Mouse (Mus musculus): ENCODE data around the gene Cd6. TPM values are rescaled to one million over a fixed set of nuclear protein-coding genes. Genes with fewer than 3 reads are reported as not detected.

The Cd6 gene
- total and polyA plus RNA-seq, 2 experiments from 2014 or later: not detected

- Histone ChIP-seq H3K36me3 (replicated peaks; ENCODE audit: control insufficient read depth, insufficient read depth, low read length) (no peaks in the 10 kb centered on the region), H3K9me3 (replicated peaks; ENCODE audit: control insufficient read depth, low read length) (no peaks in the 10 kb centered on the region), H3K27me3 (ENCODE audit: control insufficient read depth, insufficient read depth, low read length) (no peaks in the 10 kb centered on the region), H3K4me3 (ENCODE audit: low read depth, low read length) (no peak overlapping the region), H3K4me2 (ENCODE audit: low read depth, low read length) (no peak overlapping the region), H3K27ac (ENCODE audit: low read depth) (no peak overlapping the region), H3K9ac (replicated peaks; ENCODE audit: low read depth, low read length) (no peak overlapping the region), H3K4me1 (ENCODE audit: control insufficient read depth, insufficient read depth) (no peaks in the 10 kb centered on the region; the same call in 1 of the 2 replicates)
- WGBS: 90% methylated on average over 6 of the region's 6 CpGs
- DNase-seq (ENCODE audit: low spot score): no peak
- no peak for ATAC-seq (ENCODE audit: insufficient read depth, low read depth)
- TF ChIP-seq EP300 (IDR thresholded peaks at IDR 0.05; ENCODE audit: low read depth): no peak
- TF ChIP-seq CTCF (IDR thresholded peaks at IDR 0.05; ENCODE audit: low read depth): no peak
These were observed 77.8 kb downstream of the Cd6 start for GRCm38 (mm10) chr19:10752106-10752505.

GRCm38 (mm10) chr19:10751607-10752006 is 78.3 kb downstream of the Cd6 start:
- DNase-seq (ENCODE audit: low spot score) (no peak), ATAC-seq (ENCODE audit: insufficient read depth, low read depth) (no peak)
- H3K27ac ChIP-seq (ENCODE audit: low read depth): no peak overlapping the region
- H3K27me3 ChIP-seq (ENCODE audit: control insufficient read depth, insufficient read depth, low read length): no peaks in the 10 kb centered on the region
- H3K9ac ChIP-seq (replicated peaks; ENCODE audit: low read depth, low read length): no peak overlapping the region
- no peaks in the 10 kb centered on the region for H3K4me1 ChIP-seq (ENCODE audit: control insufficient read depth, insufficient read depth)
- no peak overlapping the region for H3K4me3 ChIP-seq (ENCODE audit: low read depth, low read length)
- no peaks in the 10 kb centered on the region for H3K36me3 ChIP-seq (replicated peaks; ENCODE audit: control insufficient read depth, insufficient read depth, low read length)
- WGBS: 89% methylated on average over 1 of the region's 1 CpGs
- no peak overlapping the region for H3K4me2 ChIP-seq (ENCODE audit: low read depth, low read length)
- TF ChIP-seq CTCF (IDR thresholded peaks at IDR 0.05; ENCODE audit: low read depth) (no peak), EP300 (IDR thresholded peaks at IDR 0.05; ENCODE audit: low read depth) (no peak)
- H3K9me3 ChIP-seq (replicated peaks; ENCODE audit: control insufficient read depth, low read length): no peaks in the 10 kb centered on the region

DNA sequence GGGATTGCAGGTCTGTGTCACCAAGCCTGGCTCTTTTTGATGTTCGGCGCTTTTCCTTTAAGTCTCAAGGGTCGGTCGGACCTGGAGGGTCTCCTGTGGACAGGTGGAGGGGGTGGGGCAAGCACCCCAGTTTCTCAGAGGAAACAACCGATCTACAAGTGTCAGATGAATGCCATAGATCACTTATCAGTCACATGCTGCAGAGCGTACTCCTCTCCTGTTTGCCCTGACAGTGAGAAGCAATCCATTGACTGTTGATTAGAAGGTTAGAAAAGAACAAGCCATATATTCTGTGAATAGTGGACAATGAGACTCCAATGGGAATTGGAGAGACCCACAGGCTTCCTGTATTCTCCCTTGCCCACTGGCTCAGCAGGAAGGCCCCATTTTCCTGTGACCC is 79.7 kb downstream of the Cd6 start:
- no peaks in the 10 kb centered on the region for H3K36me3 ChIP-seq (replicated peaks; ENCODE audit: control insufficient read depth, insufficient read depth, low read length)
- DNase-seq (ENCODE audit: low spot score) (no peak), ATAC-seq (ENCODE audit: insufficient read depth, low read depth) (no peak)
- no peaks in the 10 kb centered on the region for H3K27me3 ChIP-seq (ENCODE audit: control insufficient read depth, insufficient read depth, low read length)
- no peak overlapping the region for H3K27ac ChIP-seq (ENCODE audit: low read depth)
- no peak overlapping the region for H3K4me2 ChIP-seq (ENCODE audit: low read depth, low read length)
- no peaks in the 10 kb centered on the region for H3K9me3 ChIP-seq (replicated peaks; ENCODE audit: control insufficient read depth, low read length)
- WGBS: 80% methylated on average over 6 of the region's 6 CpGs
- H3K9ac ChIP-seq (replicated peaks; ENCODE audit: low read depth, low read length): no peak overlapping the region
- no peak for TF ChIP-seq EP300 (IDR thresholded peaks at IDR 0.05; ENCODE audit: low read depth)
- TF ChIP-seq CTCF (IDR thresholded peaks at IDR 0.05; ENCODE audit: low read depth): no peak
- H3K4me1 ChIP-seq (ENCODE audit: control insufficient read depth, insufficient read depth): no peaks in the 10 kb centered on the region
- H3K4me3 ChIP-seq (ENCODE audit: low read depth, low read length): no peak overlapping the region

- Histone ChIP-seq H3K9ac (replicated peaks; ENCODE audit: low read depth, low read length) (no peak overlapping the region), H3K4me2 (ENCODE audit: low read depth, low read length) (no peak overlapping the region), H3K9me3 (replicated peaks; ENCODE audit: control insufficient read depth, low read length) (no peaks in the 10 kb centered on the region), H3K27ac (ENCODE audit: low read depth) (no peak overlapping the region), H3K27me3 (ENCODE audit: control insufficient read depth, insufficient read depth, low read length) (no peaks in the 10 kb centered on the region), H3K4me1 (ENCODE audit: control insufficient read depth, insufficient read depth) (no peaks in the 10 kb centered on the region), H3K36me3 (replicated peaks; ENCODE audit: control insufficient read depth, insufficient read depth, low read length) (no peaks in the 10 kb centered on the region), H3K4me3 (ENCODE audit: low read depth, low read length) (no peak overlapping the region)
- ATAC-seq (ENCODE audit: insufficient read depth, low read depth) (no peak), DNase-seq (ENCODE audit: low spot score) (no peak)
- 80% methylated on average over 6 of the region's 6 CpGs for WGBS
- TF ChIP-seq EP300 (IDR thresholded peaks at IDR 0.05; ENCODE audit: low read depth) (no peak), CTCF (IDR thresholded peaks at IDR 0.05; ENCODE audit: low read depth) (no peak)
These were observed 80.6 kb downstream of the Cd6 start for GRCm38 (mm10) chr19:10749295-10749694.

DNA sequence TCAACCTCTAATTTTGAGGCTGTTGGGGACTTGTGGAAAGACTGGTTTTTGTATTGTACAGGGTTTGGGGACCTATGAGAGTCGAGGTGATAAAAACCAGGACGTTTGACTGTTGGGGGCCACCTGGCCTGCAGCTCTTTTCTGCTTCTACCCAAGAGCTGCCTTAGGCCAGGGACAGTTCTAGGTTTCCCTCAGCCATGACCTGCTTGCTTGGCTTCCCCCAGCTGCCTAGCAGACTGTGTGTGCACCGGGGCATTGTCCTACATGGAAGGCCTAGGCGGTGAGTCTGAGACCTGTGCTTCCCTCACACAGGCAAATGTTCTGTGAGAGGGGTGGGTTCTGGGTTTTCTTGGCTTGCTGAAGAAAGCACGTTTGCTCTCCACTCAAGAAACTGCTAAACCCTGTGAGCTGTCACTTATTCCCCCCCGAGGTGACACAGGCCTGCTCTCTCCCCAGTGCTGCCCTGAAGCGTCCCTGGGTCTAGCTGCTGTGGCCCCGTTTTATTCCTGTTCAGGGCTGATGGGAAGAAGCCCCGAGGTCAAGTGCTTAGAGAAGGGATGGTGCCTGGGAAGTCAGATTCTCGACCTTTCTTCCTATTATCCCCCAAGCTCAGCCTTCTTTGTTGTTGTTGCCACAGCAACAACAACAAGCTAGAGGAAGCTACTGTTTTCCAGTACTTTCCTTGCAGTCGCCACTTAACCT is 81.3 kb downstream of the Cd6 start:
- Histone ChIP-seq H3K9ac (replicated peaks; ENCODE audit: low read depth, low read length) (no peak overlapping the region), H3K4me1 (ENCODE audit: control insufficient read depth, insufficient read depth) (no peaks in the 10 kb centered on the region), H3K36me3 (replicated peaks; ENCODE audit: control insufficient read depth, insufficient read depth, low read length) (no peaks in the 10 kb centered on the region), H3K4me2 (ENCODE audit: low read depth, low read length) (no peak overlapping the region), H3K27ac (ENCODE audit: low read depth) (no peak overlapping the region), H3K4me3 (ENCODE audit: low read depth, low read length) (no peak overlapping the region), H3K9me3 (replicated peaks; ENCODE audit: control insufficient read depth, low read length) (no peaks in the 10 kb centered on the region), H3K27me3 (ENCODE audit: control insufficient read depth, insufficient read depth, low read length) (no peaks in the 10 kb centered on the region)
- no peak for ATAC-seq (ENCODE audit: insufficient read depth, low read depth)
- whole genome bisulfite sequencing: 57% methylated on average over 11 of the region's 11 CpGs
- DNase-seq (ENCODE audit: low spot score): no peak
- no peak for TF ChIP-seq EP300 (IDR thresholded peaks at IDR 0.05; ENCODE audit: low read depth)
- TF ChIP-seq CTCF (IDR thresholded peaks at IDR 0.05; ENCODE audit: low read depth): no peak

DNA sequence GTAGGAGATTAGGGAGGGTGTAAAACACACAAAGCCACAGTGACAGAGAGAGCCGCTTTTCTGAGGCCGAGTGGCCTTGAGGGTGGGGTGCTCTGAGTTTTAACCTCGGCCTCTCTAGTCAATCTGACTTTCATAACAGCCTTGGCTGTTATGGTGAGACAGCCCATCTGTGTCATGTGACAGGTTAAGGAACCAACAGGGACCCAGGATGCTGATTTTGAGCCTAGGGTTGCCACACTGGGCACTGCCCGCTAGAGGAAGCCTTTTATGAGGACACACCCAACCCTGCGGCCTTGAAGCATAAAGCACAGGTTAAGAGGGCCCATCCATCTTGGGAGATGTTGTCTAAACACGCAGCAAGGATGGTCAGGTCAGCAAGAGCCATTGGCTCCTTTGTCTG is 82.1 kb downstream of the Cd6 start:
- no peak for ATAC-seq (ENCODE audit: insufficient read depth, low read depth)
- H3K4me2 ChIP-seq (ENCODE audit: low read depth, low read length): no peak overlapping the region
- DNase-seq (ENCODE audit: low spot score): no peak
- no peaks in the 10 kb centered on the region for H3K36me3 ChIP-seq (replicated peaks; ENCODE audit: control insufficient read depth, insufficient read depth, low read length)
- H3K4me1 ChIP-seq (ENCODE audit: control insufficient read depth, insufficient read depth): no peaks in the 10 kb centered on the region
- no peak overlapping the region for H3K4me3 ChIP-seq (ENCODE audit: low read depth, low read length)
- 89% methylated on average over 6 of the region's 6 CpGs for WGBS
- H3K9ac ChIP-seq (replicated peaks; ENCODE audit: low read depth, low read length): no peak overlapping the region
- no peaks in the 10 kb centered on the region for H3K27me3 ChIP-seq (ENCODE audit: control insufficient read depth, insufficient read depth, low read length)
- H3K27ac ChIP-seq (ENCODE audit: low read depth): no peak overlapping the region
- TF ChIP-seq CTCF (IDR thresholded peaks at IDR 0.05; ENCODE audit: low read depth): no peak
- TF ChIP-seq EP300 (IDR thresholded peaks at IDR 0.05; ENCODE audit: low read depth): no peak
- no peaks in the 10 kb centered on the region for H3K9me3 ChIP-seq (replicated peaks; ENCODE audit: control insufficient read depth, low read length)
